Mouse (Mus musculus): ENCODE results near the gene Zfp940. TPM values are rescaled to one million over a fixed set of nuclear protein-coding genes. Genes with fewer than 3 reads are reported as not detected.

The Zfp940 gene
- polyA plus RNA-seq, 1 experiment from 2014 or later = 12.3 TPM

DNA sequence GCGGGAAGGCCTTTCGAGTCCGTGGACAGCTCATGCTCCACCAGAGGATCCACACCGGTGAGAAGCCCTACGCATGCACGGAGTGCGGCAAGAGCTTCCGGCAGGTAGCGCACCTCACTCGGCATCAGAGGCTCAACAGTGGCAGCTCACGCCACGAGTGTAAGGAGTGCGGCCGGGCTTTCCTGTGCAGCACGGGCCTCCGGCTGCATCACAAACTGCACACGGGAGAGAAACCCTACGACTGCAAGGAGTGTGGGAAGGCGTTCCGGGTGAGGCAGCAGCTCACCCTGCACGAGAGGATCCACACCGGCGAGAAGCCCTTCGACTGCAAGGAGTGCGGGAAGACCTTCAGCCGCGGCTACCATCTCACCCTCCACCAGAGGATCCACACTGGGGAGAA is 60.6 kb downstream of the Zfp940 start:
- Histone ChIP-seq H3K4me3 (replicated peaks) (no peak overlapping the region), H3K9me3 (replicated peaks) (no peaks in the 10 kb centered on the region), H3K4me1 (no peaks in the 10 kb centered on the region), H3K27ac (replicated peaks) (no peak overlapping the region), H3K36me3 (peaks cover 71% of the 10 kb centered on the region), H3K4me2 (no peak overlapping the region), H3K9ac (replicated peaks) (no peak overlapping the region), H3K27me3 (replicated peaks) (no peaks in the 10 kb centered on the region)
- WGBS = 34% methylated on average over 27 of the region's 27 CpGs
- no peak for ATAC-seq (ENCODE audit: low FRiP score)

DNA sequence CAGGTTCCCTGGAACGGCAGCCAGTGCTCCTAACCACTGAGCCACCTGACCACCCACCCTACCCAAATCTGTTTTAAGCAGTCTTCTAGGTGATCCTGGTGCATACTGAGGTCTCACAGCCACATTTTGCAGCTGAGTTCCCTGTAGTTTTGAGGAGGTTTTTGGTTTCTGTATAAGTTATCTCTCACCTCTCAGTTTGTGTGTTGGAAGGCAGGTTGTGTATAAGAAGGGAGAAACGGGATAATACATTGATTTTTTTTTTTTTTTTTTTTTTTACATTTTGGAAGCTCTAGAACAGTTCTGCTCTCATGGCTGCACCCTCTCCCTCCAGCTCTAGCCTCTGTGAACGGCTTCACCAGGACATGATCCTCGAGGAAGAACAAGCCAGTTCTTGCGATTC is 67.6 kb downstream of the Zfp940 start:
- Histone ChIP-seq H3K4me1 (peaks cover 29% of the 10 kb centered on the region), H3K9ac (replicated peaks) (no peak overlapping the region; the same call in 1 of the 2 replicates), H3K27me3 (replicated peaks) (no peaks in the 10 kb centered on the region), H3K4me2 (peak overlapping the region; percentile 77), H3K36me3 (peaks cover 35% of the 10 kb centered on the region), H3K27ac (replicated peaks) (no peak overlapping the region), H3K9me3 (replicated peaks) (no peaks in the 10 kb centered on the region), H3K4me3 (replicated peaks) (peak overlapping the region; percentile 92)
- ATAC-seq (ENCODE audit: low FRiP score) = no peak
- 73% methylated on average over 5 of the region's 5 CpGs for WGBS

DNA sequence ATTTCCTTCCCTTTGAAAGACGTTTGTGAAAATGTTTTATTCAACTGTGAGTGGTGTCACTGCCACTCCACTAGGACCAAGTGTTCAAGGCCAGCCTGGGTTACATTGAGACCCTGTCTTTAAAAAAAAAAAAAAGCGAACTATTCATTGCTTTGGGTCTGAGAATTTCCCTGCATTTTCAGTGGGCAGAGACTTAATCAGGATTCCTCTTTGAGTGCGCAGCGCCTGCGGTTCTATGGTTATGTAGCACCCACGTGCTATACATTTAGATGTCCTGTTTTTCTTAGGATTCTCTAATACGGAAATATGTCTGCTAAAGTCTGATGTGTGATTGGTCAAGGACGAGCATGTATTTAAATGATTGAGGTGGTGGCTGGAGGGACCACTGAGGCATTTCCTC is 68.4 kb downstream of the Zfp940 start:
- H3K4me3 ChIP-seq (replicated peaks) = peak overlapping the region; percentile 92
- peak overlapping the region; percentile 46 for H3K9ac ChIP-seq (replicated peaks)
- peaks cover 29% of the 10 kb centered on the region for H3K4me1 ChIP-seq
- no peaks in the 10 kb centered on the region for H3K9me3 ChIP-seq (replicated peaks)
- ATAC-seq (ENCODE audit: low FRiP score) = no peak
- 43% methylated on average over 8 of the region's 8 CpGs for WGBS
- H3K4me2 ChIP-seq = peak overlapping the region; percentile 77
- no peaks in the 10 kb centered on the region for H3K27me3 ChIP-seq (replicated peaks)
- 0 out of 2 replicates have a peak overlapping the region, but pooled peaks have one; percentile 23 for H3K27ac ChIP-seq (replicated peaks)
- H3K36me3 ChIP-seq = peaks cover 26% of the 10 kb centered on the region

DNA sequence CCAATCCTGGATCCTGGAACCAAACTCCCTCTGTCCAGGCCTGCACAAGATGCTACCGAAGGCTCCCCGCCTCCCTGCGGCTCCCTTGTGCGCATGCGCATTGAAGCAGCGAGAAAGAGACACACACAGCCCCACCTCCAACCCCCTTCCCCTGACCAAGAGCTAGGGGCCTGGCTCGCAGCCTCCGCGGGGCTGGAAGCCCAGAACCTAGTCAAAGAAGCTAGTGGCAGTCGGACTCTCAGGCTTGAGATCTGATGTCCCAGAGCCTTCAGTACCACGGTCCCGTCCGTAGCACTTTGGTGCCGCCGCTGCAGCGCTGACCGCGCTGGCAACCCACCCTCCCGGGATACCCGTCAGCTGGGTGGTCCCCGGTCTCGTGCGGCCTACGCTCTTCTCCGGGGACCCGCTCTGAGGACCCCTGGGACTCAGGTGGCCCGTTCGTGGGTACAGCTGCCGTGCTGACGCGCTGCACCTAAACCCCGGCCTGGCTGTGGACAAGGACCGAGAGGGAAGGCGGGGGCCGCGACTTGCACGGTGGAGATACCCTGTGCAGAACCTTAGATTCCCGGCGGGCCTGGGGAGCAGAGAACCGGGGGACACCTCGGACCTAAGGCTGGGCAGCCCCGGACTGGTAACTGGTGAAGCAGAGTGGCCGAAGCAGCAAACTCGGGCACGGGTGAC is 69.5 kb downstream of the Zfp940 start, which contains the start of gene Zfp30:
Gene Zfp30, plus strand, starts transcription at position 128 of the 681 bp plus-strand sequence.
- no peaks in the 10 kb centered on the region for H3K27me3 ChIP-seq (replicated peaks)
- H3K4me1 ChIP-seq = peaks cover 29% of the 10 kb centered on the region
- H3K9ac ChIP-seq (replicated peaks) = peak within 1 kb of the TSS; percentile 89
- peak; percentile 98 for ATAC-seq (ENCODE audit: low FRiP score)
- H3K4me2 ChIP-seq = peak within 1 kb of the TSS; percentile 77
- no peaks in the 10 kb centered on the region for H3K9me3 ChIP-seq (replicated peaks)
- peaks cover 20% of the 10 kb centered on the region for H3K36me3 ChIP-seq
- WGBS = under 1% methylated on average over 45 of the region's 45 CpGs
- H3K27ac ChIP-seq (replicated peaks) = peak within 1 kb of the TSS; percentile 94
- peak within 1 kb of the TSS; percentile 92 for H3K4me3 ChIP-seq (replicated peaks)

Other genes with a start within 250 kb of the Zfp940 start
- gene Catsperg2, start 126.6 kb downstream of the Zfp940 start, polyA plus RNA-seq (2015; fragmentation: Nextera tagmentation; extraction: Ambion mirVana) = 0.11 and 0.27 TPM in 2 replicates
- gene Zfp84, start 85.1 kb downstream of the Zfp940 start, polyA plus RNA-seq (2015; fragmentation: Nextera tagmentation; extraction: Ambion mirVana) = 13.2 and 14.1 TPM in 2 replicates
- gene Zfp30, start 69.7 kb downstream of the Zfp940 start, polyA plus RNA-seq (2015; fragmentation: Nextera tagmentation; extraction: Ambion mirVana) = 10.2 and 11.8 TPM in 2 replicates
- gene Zfp790, start 37.6 kb downstream of the Zfp940 start, polyA plus RNA-seq (2015; fragmentation: Nextera tagmentation; extraction: Ambion mirVana) = 20.6 and 23.4 TPM in 2 replicates
- 19.4 and 20.5 TPM in 2 replicates for gene Zfp420, start 6.3 kb upstream of the Zfp940 start, polyA plus RNA-seq (2015; fragmentation: Nextera tagmentation; extraction: Ambion mirVana)
- 12.6 and 14.2 TPM in 2 replicates for gene Zfp27, start 52.9 kb upstream of the Zfp940 start, polyA plus RNA-seq (2015; fragmentation: Nextera tagmentation; extraction: Ambion mirVana)
- 5.1 and 6.1 TPM in 2 replicates for gene Zfp383, start 54.6 kb upstream of the Zfp940 start, polyA plus RNA-seq (2015; fragmentation: Nextera tagmentation; extraction: Ambion mirVana)
- gene Zfp74, start 100.4 kb upstream of the Zfp940 start, polyA plus RNA-seq (2015; fragmentation: Nextera tagmentation; extraction: Ambion mirVana) = 20.0 and 20.2 TPM in 2 replicates
- 5.1 and 6.9 TPM in 2 replicates for gene Zfp568, start 130.3 kb upstream of the Zfp940 start, polyA plus RNA-seq (2015; fragmentation: Nextera tagmentation; extraction: Ambion mirVana)
- 8.4 and 11.2 TPM in 2 replicates for gene Zfp14, start 197.7 kb upstream of the Zfp940 start, polyA plus RNA-seq (2015; fragmentation: Nextera tagmentation; extraction: Ambion mirVana)
- 10.6 and 10.9 TPM in 2 replicates for gene Zfp82, start 219.2 kb upstream of the Zfp940 start, polyA plus RNA-seq (2015; fragmentation: Nextera tagmentation; extraction: Ambion mirVana)
- 1.3 and 1.9 TPM in 2 replicates for gene Gm26920, start 236.7 kb upstream of the Zfp940 start, polyA plus RNA-seq (2015; fragmentation: Nextera tagmentation; extraction: Ambion mirVana)
- gene Zfp566, start 236.9 kb upstream of the Zfp940 start, polyA plus RNA-seq (2015; fragmentation: Nextera tagmentation; extraction: Ambion mirVana) = 13.2 and 15.6 TPM in 2 replicates
- gene Zfp260, start 241.1 kb upstream of the Zfp940 start, polyA plus RNA-seq (2015; fragmentation: Nextera tagmentation; extraction: Ambion mirVana) = 78.0 and 82.0 TPM in 2 replicates